Mouse (Mus musculus): ENCODE results near the gene Baiap2l1. TPM values are rescaled to one million over a fixed set of nuclear protein-coding genes. Genes with fewer than 3 reads are reported as not detected.

Gene Baiap2l1
- polyA plus RNA-seq, 1 experiment from 2014 or later = 9.4 TPM

- peak overlapping the region; percentile 97 for H3K4me3 ChIP-seq
- H3K27me3 ChIP-seq (ENCODE audit: insufficient read depth, poor library complexity, severe bottlenecking) = no peaks in the 10 kb centered on the region
- no peak for DNase-seq (ENCODE audit: low spot score)
- H3K36me3 ChIP-seq = peaks cover 37% of the 10 kb centered on the region
- H3K27ac ChIP-seq = peak overlapping the region; percentile 99
- no peaks in the 10 kb centered on the region for H3K9me3 ChIP-seq
- WGBS = 19% methylated on average over 2 of the region's 2 CpGs
- H3K4me1 ChIP-seq = peaks cover 73% of the 10 kb centered on the region
Observed at GRCm38 (mm10) chr5:144258687-144259086, 99.2 kb downstream of the Baiap2l1 start.

- Histone ChIP-seq H3K9me3 (no peaks in the 10 kb centered on the region), H3K4me3 (peak overlapping the region; percentile 97), H3K27ac (peak overlapping the region; percentile 99), H3K36me3 (peaks cover 32% of the 10 kb centered on the region), H3K4me1 (peaks cover 68% of the 10 kb centered on the region), H3K27me3 (ENCODE audit: insufficient read depth, poor library complexity, severe bottlenecking) (no peaks in the 10 kb centered on the region)
- DNase-seq (ENCODE audit: low spot score) = no peak
- WGBS = 25% methylated on average over 14 of the region's 14 CpGs
Observed at GRCm38 (mm10) chr5:144258131-144258611, 99.7 kb downstream of the Baiap2l1 start.

GRCm38 (mm10) chr5:144257451-144258110 is 100.3 kb downstream of the Baiap2l1 start:
- WGBS = 55% methylated on average over 3 of the region's 3 CpGs
- Histone ChIP-seq H3K27ac (peak overlapping the region; percentile 99), H3K4me1 (peaks cover 64% of the 10 kb centered on the region)

GRCm38 (mm10) chr5:144256888-144257287 is 101.0 kb downstream of the Baiap2l1 start:
- no peaks in the 10 kb centered on the region for H3K27me3 ChIP-seq (ENCODE audit: insufficient read depth, poor library complexity, severe bottlenecking)
- H3K4me1 ChIP-seq = peaks cover 59% of the 10 kb centered on the region
- H3K9me3 ChIP-seq = no peaks in the 10 kb centered on the region
- peaks cover 25% of the 10 kb centered on the region for H3K36me3 ChIP-seq
- DNase-seq (ENCODE audit: low spot score) = no peak
- 33% methylated on average over 1 of the region's 1 CpGs for WGBS
- H3K4me3 ChIP-seq = peak overlapping the region; percentile 97
- peak overlapping the region; percentile 99 for H3K27ac ChIP-seq

More at GRCm38 (mm10) chr5:144257451-144258110, 100.3 kb downstream of the Baiap2l1 start:
- H3K9me3 ChIP-seq = no peaks in the 10 kb centered on the region
- peak overlapping the region; percentile 97 for H3K4me3 ChIP-seq
- no peaks in the 10 kb centered on the region for H3K27me3 ChIP-seq (ENCODE audit: insufficient read depth, poor library complexity, severe bottlenecking)
- no peak for DNase-seq (ENCODE audit: low spot score)
- peaks cover 28% of the 10 kb centered on the region for H3K36me3 ChIP-seq

DNA sequence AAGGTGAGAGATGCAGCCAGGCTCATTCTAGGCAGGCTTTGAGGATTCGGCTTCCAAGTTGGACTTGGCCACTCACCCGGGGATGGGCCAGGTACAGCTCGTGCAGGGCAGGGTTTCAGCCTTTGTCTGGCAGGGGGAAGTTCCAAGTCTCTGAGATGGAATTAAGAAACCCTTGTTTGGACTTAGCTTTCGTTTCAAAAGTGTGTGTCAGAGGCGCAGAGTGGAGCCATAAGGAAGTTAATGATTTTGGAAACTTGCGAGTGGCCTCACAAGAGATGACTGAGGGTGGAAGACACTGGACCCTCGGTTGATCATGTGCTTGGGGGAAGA is 101.4 kb downstream of the Baiap2l1 start:
- 15% methylated on average over 7 of the region's 7 CpGs for WGBS
- Histone ChIP-seq H3K4me3 (peak overlapping the region; percentile 97), H3K4me1 (peaks cover 55% of the 10 kb centered on the region)

DNA sequence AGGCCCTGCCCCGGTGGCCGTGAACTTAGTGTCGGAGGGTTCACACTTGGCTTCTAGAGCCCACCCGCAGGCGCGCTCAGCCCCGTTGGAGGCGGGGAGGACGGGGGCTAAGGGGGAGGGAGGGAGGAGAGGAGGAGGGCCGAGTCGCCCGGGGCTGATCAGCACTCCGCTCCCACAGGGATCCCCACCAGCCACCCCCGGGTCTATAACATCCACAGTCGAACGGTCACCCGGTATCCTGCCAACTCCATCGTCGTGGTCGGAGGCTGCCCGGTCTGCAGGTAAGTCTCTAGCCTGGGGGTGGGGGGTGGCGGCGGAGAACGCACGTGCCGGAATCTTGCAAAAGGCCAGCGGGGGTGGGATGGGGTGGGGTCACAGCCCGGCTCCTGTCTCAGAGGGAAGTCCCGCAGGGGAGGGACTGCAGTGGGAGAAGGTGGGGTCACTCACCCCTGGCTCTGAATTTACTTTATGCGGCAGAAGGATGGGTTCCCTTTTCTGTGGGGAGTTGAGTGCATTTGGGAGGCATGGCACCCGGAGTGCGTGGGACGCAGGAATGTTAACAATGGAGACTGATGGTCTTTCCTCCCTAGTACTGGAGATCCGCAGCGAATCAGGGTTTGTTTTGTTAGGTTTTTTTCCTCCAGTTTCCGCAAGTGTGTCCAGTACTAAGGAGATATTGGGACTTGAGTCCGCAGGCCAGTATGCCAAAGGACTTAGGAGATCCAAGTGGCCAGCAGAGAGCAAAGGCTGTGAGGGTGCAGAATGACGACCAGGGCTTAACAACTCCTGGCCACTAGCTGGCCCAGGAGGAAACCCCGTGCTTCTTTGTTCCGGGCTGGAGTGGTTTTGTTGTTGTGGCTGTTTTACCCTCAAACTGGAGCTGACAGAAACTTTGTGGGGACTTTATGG is 102.0 kb downstream of the Baiap2l1 start:
- under 1% methylated on average over 39 of the region's 40 CpGs for WGBS
- H3K9me3 ChIP-seq = no peaks in the 10 kb centered on the region
- no peaks in the 10 kb centered on the region for H3K27me3 ChIP-seq (ENCODE audit: insufficient read depth, poor library complexity, severe bottlenecking)
- peak; percentile 87 for DNase-seq (ENCODE audit: low spot score)
- H3K4me1 ChIP-seq = peaks cover 49% of the 10 kb centered on the region
- H3K27ac ChIP-seq = peak overlapping the region; percentile 99
- H3K4me3 ChIP-seq = peak overlapping the region; percentile 97
- peaks cover 21% of the 10 kb centered on the region for H3K36me3 ChIP-seq

More for the DNA sequence above, 101.4 kb downstream of the Baiap2l1 start:
- no peaks in the 10 kb centered on the region for H3K9me3 ChIP-seq
- H3K27ac ChIP-seq = peak overlapping the region; percentile 99
- DNase-seq (ENCODE audit: low spot score) = no peak
- H3K36me3 ChIP-seq = peaks cover 22% of the 10 kb centered on the region
- H3K27me3 ChIP-seq (ENCODE audit: insufficient read depth, poor library complexity, severe bottlenecking) = no peaks in the 10 kb centered on the region

- H3K36me3 ChIP-seq = peaks cover 13% of the 10 kb centered on the region; the same call in 1 of the 2 replicates
- H3K4me1 ChIP-seq = peaks cover 40% of the 10 kb centered on the region
- H3K27me3 ChIP-seq (ENCODE audit: insufficient read depth, poor library complexity, severe bottlenecking) = no peaks in the 10 kb centered on the region
- H3K4me3 ChIP-seq = peak overlapping the region; percentile 97
- H3K9me3 ChIP-seq = peaks cover 2% of the 10 kb centered on the region; the same call in 1 of the 2 replicates
- WGBS = under 1% methylated on average over 75 of the region's 84 CpGs
- H3K27ac ChIP-seq = peak overlapping the region; percentile 99
- DNase-seq (ENCODE audit: low spot score) = peak; percentile 96
Observed at GRCm38 (mm10) chr5:144254811-144255631, 102.9 kb downstream of the Baiap2l1 start.

DNA sequence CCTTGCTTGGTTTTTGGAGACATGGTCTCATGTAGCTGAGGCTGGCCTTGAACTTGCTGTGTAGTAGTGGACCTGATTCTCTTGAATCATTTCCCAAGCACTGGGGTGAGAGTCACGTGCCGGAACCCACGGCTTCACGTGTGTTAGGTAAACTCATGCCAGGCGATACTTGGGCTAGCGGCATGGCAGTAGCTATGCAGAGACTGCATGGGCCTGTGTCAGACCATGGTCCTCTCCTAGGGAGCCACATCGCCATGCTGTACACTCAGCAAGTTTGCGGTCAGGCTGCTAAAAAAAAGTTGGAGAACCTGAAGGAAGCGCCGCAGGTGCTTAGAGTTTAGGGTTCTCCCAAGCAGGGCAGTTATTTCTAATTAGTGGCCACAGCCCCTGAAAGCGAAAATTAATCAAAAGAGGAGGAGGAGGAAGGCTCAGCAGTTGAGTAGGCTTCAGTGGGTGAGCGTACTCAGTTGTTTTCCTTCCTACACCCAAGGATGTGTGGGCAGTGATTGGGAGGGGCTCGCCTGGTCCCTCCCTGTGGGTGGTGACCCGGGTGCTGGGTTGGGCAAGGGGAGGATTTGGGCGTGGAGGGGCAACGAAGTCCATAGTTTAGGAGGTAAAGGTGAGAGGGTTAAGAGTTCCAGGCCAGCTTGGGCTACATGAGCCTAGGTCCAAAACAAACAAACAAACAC is 103.6 kb downstream of the Baiap2l1 start:
- Histone ChIP-seq H3K4me3 (peak overlapping the region; percentile 97), H3K36me3 (peaks cover 9% of the 10 kb centered on the region; the same call in 1 of the 2 replicates), H3K27me3 (ENCODE audit: insufficient read depth, poor library complexity, severe bottlenecking) (no peaks in the 10 kb centered on the region), H3K27ac (peak overlapping the region; percentile 99), H3K4me1 (peaks cover 35% of the 10 kb centered on the region), H3K9me3 (peaks cover 4% of the 10 kb centered on the region; the same call in 1 of the 2 replicates)
- DNase-seq (ENCODE audit: low spot score) = peak; percentile 83
- WGBS = 54% methylated on average over 16 of the region's 16 CpGs

- H3K4me3 ChIP-seq = no peak overlapping the region
- 67% methylated on average over 4 of the region's 4 CpGs for WGBS
Observed at GRCm38 (mm10) chr5:144253212-144253611, 104.7 kb downstream of the Baiap2l1 start.

GRCm38 (mm10) chr5:144251876-144252577 is 105.9 kb downstream of the Baiap2l1 start:
- 89% methylated on average over 13 of the region's 13 CpGs for WGBS
- H3K4me3 ChIP-seq = no peak overlapping the region

More at GRCm38 (mm10) chr5:144253212-144253611, 104.7 kb downstream of the Baiap2l1 start:
- Histone ChIP-seq H3K4me1 (peaks cover 26% of the 10 kb centered on the region), H3K9me3 (peaks cover 4% of the 10 kb centered on the region; the same call in 1 of the 2 replicates), H3K27ac (no peak overlapping the region), H3K27me3 (ENCODE audit: insufficient read depth, poor library complexity, severe bottlenecking) (no peaks in the 10 kb centered on the region), H3K36me3 (no peaks in the 10 kb centered on the region; the same call in 1 of the 2 replicates)
- no peak for DNase-seq (ENCODE audit: low spot score)

DNA sequence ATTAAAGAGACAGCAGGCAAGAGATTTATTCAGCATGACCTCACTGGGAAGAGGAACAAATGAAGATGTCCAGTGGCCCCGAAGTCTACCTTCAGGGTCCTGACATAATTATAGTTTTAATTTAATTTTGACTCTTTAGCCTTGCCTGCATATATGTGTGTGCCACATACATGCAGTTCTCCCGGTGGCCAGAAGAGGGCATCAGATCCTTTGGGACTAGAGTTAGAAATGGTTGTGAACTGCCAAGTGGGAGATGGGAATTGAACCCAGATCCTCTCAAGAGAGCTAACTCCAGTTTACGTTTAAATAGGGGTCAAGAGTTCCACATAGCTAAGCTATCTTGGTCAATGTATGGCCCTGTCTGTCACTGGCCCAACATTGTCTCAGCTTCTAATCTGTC is 108.0 kb downstream of the Baiap2l1 start:
- Histone ChIP-seq H3K27ac (no peak overlapping the region), H3K4me1 (peaks cover 13% of the 10 kb centered on the region), H3K4me3 (no peak overlapping the region), H3K27me3 (ENCODE audit: insufficient read depth, poor library complexity, severe bottlenecking) (no peaks in the 10 kb centered on the region), H3K9me3 (peaks cover 4% of the 10 kb centered on the region; the same call in 1 of the 2 replicates), H3K36me3 (no peaks in the 10 kb centered on the region; the same call in 1 of the 2 replicates)
- no peak for DNase-seq (ENCODE audit: low spot score)
- 74% methylated on average over 3 of the region's 3 CpGs for WGBS

More at GRCm38 (mm10) chr5:144251876-144252577, 105.9 kb downstream of the Baiap2l1 start:
- DNase-seq (ENCODE audit: low spot score) = no peak
- Histone ChIP-seq H3K4me1 (peaks cover 19% of the 10 kb centered on the region), H3K9me3 (peaks cover 4% of the 10 kb centered on the region; the same call in 1 of the 2 replicates), H3K27ac (no peak overlapping the region), H3K27me3 (ENCODE audit: insufficient read depth, poor library complexity, severe bottlenecking) (no peaks in the 10 kb centered on the region), H3K36me3 (no peaks in the 10 kb centered on the region; the same call in 1 of the 2 replicates)

Data from heart, embryonic 10.5 days (tissue).